Mouse (Mus musculus) MEL (cell line): ENCODE data around the gene Adamts4. TPM values are rescaled to one million over a fixed set of nuclear protein-coding genes. Genes with fewer than 3 reads are reported as not detected.

Experiments used
- DNase-seq: peaks from one replicate; pipeline ENCODE4 v3.0.0; 2011; ENCODE audit warnings: low read depth, low spot score
- H3K27ac ChIP-seq: 2 replicates; pipeline ENCODE4 v1.5.1; 2012; ENCODE audit warnings: low read depth, mild to moderate bottlenecking, control low read depth, low read length, moderate library complexity; ENCODE audit not compliant: control insufficient read depth
- H3K27me3 ChIP-seq, 2 experiments: fragments of 150-350 bp in 1 of 2; sonication (generic) in 1 of 2; 2 replicates each; pipeline ENCODE4 v1.6.1; 2012; ENCODE audit warnings: low read length in 2 of 2, mild to moderate bottlenecking in 2 of 2, improper control_type of control experiment in 1 of 2, moderate library complexity in 1 of 2; ENCODE audit not compliant: insufficient read depth in 2 of 2, control insufficient read depth in 1 of 2
- H3K36me3 ChIP-seq, 2 experiments: 2 replicates each; pipeline ENCODE4 v1.6.1; 2012 to 2014; ENCODE audit warnings: low read length in 2 of 2, improper control_type of control experiment in 1 of 2, inconsistent platforms in 1 of 2, mild to moderate bottlenecking in 1 of 2; ENCODE audit not compliant: insufficient read depth in 2 of 2, control insufficient read depth in 1 of 2
- H3K4me1 ChIP-seq, 2 experiments: fragments of 150-350 bp in 1 of 2; sonication (generic) in 1 of 2; 2 replicates each; pipeline ENCODE4 v1.6.1; 2012; ENCODE audit warnings: low read length in 2 of 2, improper control_type of control experiment in 1 of 2, mild to moderate bottlenecking in 1 of 2; ENCODE audit not compliant: insufficient read depth in 2 of 2, control insufficient read depth in 1 of 2
- H3K4me3 ChIP-seq, 2 experiments: fragments of 150-350 bp in 1 of 2; sonication (generic) in 1 of 2; 2 replicates each; pipeline ENCODE4 v1.5.1; 2012; ENCODE audit warnings: low read depth in 2 of 2, low read length in 2 of 2, mild to moderate bottlenecking in 2 of 2, moderate library complexity in 2 of 2, control low read depth in 1 of 2, improper control_type of control experiment in 1 of 2; ENCODE audit not compliant: control insufficient read depth in 1 of 2, insufficient read depth in 1 of 2
- H3K79me2 ChIP-seq: 2 replicates; pipeline ENCODE4 v1.6.1; 2012; ENCODE audit warnings: mild to moderate bottlenecking, low read length, moderate library complexity; ENCODE audit not compliant: control insufficient read depth, poor library complexity, insufficient read depth
- H3K9ac ChIP-seq: 2 replicates; pipeline ENCODE4 v1.6.1; 2012; ENCODE audit warnings: low read depth, mild to moderate bottlenecking, control low read depth, low read length, moderate library complexity; ENCODE audit not compliant: control insufficient read depth, poor library complexity, severe bottlenecking
- H3K9me3 ChIP-seq: fragments of 150-350 bp; sonication (generic); replicated peaks from 2 replicates; pipeline ENCODE4 v1.6.1; 2012; ENCODE audit warnings: mild to moderate bottlenecking, low read length, improper control_type of control experiment, moderate library complexity; ENCODE audit not compliant: insufficient read depth
- CHD2 ChIP-seq: IDR thresholded peaks from 2 replicates; pipeline ENCODE4 v1.6.1; 2011; ENCODE audit warnings: low read length, improper control_type of control experiment
- ETS1 ChIP-seq: IDR thresholded peaks from 2 replicates; pipeline ENCODE4 v1.6.1; 2012; ENCODE audit warnings: low read depth, mild to moderate bottlenecking, inconsistent platforms, low read length, improper control_type of control experiment, moderate library complexity
- GABPA ChIP-seq: IDR thresholded peaks from 2 replicates; pipeline ENCODE4 v1.6.1; 2012; ENCODE audit warnings: low read depth, mild to moderate bottlenecking, inconsistent platforms, low read length, improper control_type of control experiment, moderate library complexity
- HCFC1 ChIP-seq: IDR thresholded peaks from 2 replicates; pipeline ENCODE4 v1.6.1; 2012; ENCODE audit warnings: low read depth, mild to moderate bottlenecking, inconsistent platforms, low read length, improper control_type of control experiment, moderate library complexity
- KAT2A ChIP-seq: conservative IDR thresholded peaks from 2 replicates; pipeline ENCODE4 v1.6.1; 2012; ENCODE audit warnings: low read depth, low read length, improper control_type of control experiment, inconsistent platforms
- MAFK ChIP-seq: IDR thresholded peaks from 2 replicates; pipeline ENCODE4 v1.6.1; 2011; ENCODE audit warnings: low read depth, mild to moderate bottlenecking, low read length, improper control_type of control experiment, borderline replicate concordance
- MYB ChIP-seq: IDR thresholded peaks from 2 replicates; pipeline ENCODE4 v1.6.1; 2011; ENCODE audit warnings: mild to moderate bottlenecking, low read depth, low read length, improper control_type of control experiment
- NELFE ChIP-seq: IDR thresholded peaks from 2 replicates; pipeline ENCODE4 v1.6.1; 2011; ENCODE audit warnings: low read depth, low read length, improper control_type of control experiment
- POLR2A ChIP-seq, 2 experiments: IDR thresholded peaks; 2 replicates each; pipeline ENCODE4 v1.6.1; 2011 to 2012; ENCODE audit warnings: low read length in 2 of 2, mild to moderate bottlenecking in 2 of 2, control low read depth in 1 of 2, improper control_type of control experiment in 1 of 2, low read depth in 1 of 2, moderate library complexity in 1 of 2; ENCODE audit not compliant: control insufficient read depth in 1 of 2, insufficient read depth in 1 of 2, poor library complexity in 1 of 2
- POLR2AphosphoS2 ChIP-seq: IDR thresholded peaks from 2 replicates; pipeline ENCODE4 v1.6.1; 2011; ENCODE audit warnings: low read length, improper control_type of control experiment
- RCOR1 ChIP-seq: IDR thresholded peaks from 2 replicates; pipeline ENCODE4 v1.6.1; 2012; ENCODE audit warnings: low read depth, mild to moderate bottlenecking, inconsistent platforms, low read length, improper control_type of control experiment
- SMC3 ChIP-seq: IDR thresholded peaks from 2 replicates; pipeline ENCODE4 v1.6.1; 2011; ENCODE audit warnings: low read depth, low read length, improper control_type of control experiment
- TBP ChIP-seq: IDR thresholded peaks from 2 replicates; pipeline ENCODE4 v1.8.0; 2011; ENCODE audit warnings: low read depth, low read length, improper control_type of control experiment
- UBTF ChIP-seq: IDR thresholded peaks from 2 replicates; pipeline ENCODE4 v1.6.1; 2012; ENCODE audit warnings: low read depth, mild to moderate bottlenecking, inconsistent platforms, low read length, improper control_type of control experiment, moderate library complexity, borderline replicate concordance; ENCODE audit not compliant: insufficient read depth
- USF1 ChIP-seq: IDR thresholded peaks from 2 replicates; pipeline ENCODE4 v1.6.1; 2014; ENCODE audit warnings: low read depth, mild to moderate bottlenecking, inconsistent platforms, low read length, improper control_type of control experiment, moderate library complexity
- ZMIZ1 ChIP-seq: IDR thresholded peaks from 2 replicates; pipeline ENCODE4 v1.6.1; 2012; ENCODE audit warnings: low read depth, mild to moderate bottlenecking, inconsistent platforms, low read length, improper control_type of control experiment, moderate library complexity
- polyA plus RNA-seq, 2 experiments: library from polyadenylated mRNA; stranded (reverse) in 1 of 2; unstranded in 1 of 2; fragments of >175 nt in 1 of 2; fragments of >200 nt in 1 of 2; gene quantifications; 2 replicates each; pipeline versions ENCODE4 v1.2.1 to v1.2.4; 2012; ENCODE audit warnings: low replicate concordance in 2 of 2, low read depth in 1 of 2; ENCODE audit not compliant: insufficient read length in 2 of 2, insufficient read depth in 1 of 2, missing spikeins in 1 of 2
- total RNA-seq: library from RNA; depleted of rRNA; stranded (reverse); fragments of 300-350 nt; gene quantifications from 2 replicates; pipeline ENCODE4 v1.2.3, GENCODE M21; 2012

Gene Adamts4
- total and polyA plus RNA-seq, 3 experiments: 0.03 TPM; not detected in 2

GRCm38 (mm10) chr1:171295063-171295402, 44.8 kb downstream of the Adamts4 start:
- H3K27ac ChIP-seq: peak overlapping the region; percentile 99

DNA sequence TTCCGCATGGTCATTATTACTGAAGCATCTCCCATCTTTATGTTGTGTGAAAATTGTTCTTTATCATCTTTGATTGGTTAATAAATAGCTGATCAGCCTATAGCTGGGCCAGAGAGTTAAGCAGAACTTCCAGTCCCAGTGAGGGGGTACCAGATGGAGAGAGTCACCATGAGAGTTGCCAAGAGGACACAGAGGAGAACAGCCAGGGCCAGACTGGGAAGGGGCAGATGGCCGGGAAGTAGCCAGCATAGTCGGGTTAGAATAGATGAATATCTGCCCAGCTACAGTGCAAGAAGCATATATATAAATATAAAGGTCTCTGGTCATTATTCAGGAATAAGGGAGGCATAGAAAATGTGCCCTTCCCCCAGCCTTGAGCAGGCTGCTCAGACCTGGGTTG, 48.0 kb downstream of the Adamts4 start:
- peaks cover 0 to 8% of the 10 kb centered on the region in 2 experiments; a peak in 2 of 4 replicates for H3K4me1 ChIP-seq
- peaks cover 0 to 9% of the 10 kb centered on the region in 2 experiments; a peak in 2 of 4 replicates for H3K36me3 ChIP-seq
- H3K9me3 ChIP-seq: no peaks in the 10 kb centered on the region
- H3K79me2 ChIP-seq: peaks cover 8% of the 10 kb centered on the region
- H3K27ac ChIP-seq: no peak overlapping the region
- no peak overlapping the region for H3K4me3 ChIP-seq
- no peak for DNase-seq
- no peak for TF ChIP-seq GABPA
- TF ChIP-seq NELFE: no peak
- no peak for TF ChIP-seq MYB
- no peak for TF ChIP-seq POLR2AphosphoS2
- no peak for TF ChIP-seq MAFK
- TF ChIP-seq USF1: no peak
- no peak for TF ChIP-seq CHD2
- TF ChIP-seq HCFC1: no peak
- no peak for TF ChIP-seq UBTF
- TF ChIP-seq ZMIZ1: no peak
- TF ChIP-seq KAT2A: no peak
- TF ChIP-seq RCOR1: no peak
- TF ChIP-seq, all 39 proteins: peak for 0
- Histone ChIP-seq H3K9ac (no peak overlapping the region), H3K27me3 (peaks cover 0 to 4% of the 10 kb centered on the region in 2 experiments; a peak in 3 of 4 replicates)

More at GRCm38 (mm10) chr1:171295063-171295402, 44.8 kb downstream of the Adamts4 start:
- TF ChIP-seq SMC3 (no peak), POLR2A (IDR thresholded peaks at IDR 0.05; ENCODE audit: control insufficient read depth in 1 of 2, insufficient read depth in 1 of 2, low read depth in 1 of 2, low read length in 2 of 2, poor library complexity in 1 of 2) (no peak; a peak in 1 of 4 replicates), TBP (peak; percentile 52; the same call in 1 of the 2 replicates), ETS1 (no peak), POLR2AphosphoS2 (0 out of 2 replicates have a peak, but pooled peaks have one; percentile 58), NELFE (peak; percentile 53)
- no peak for DNase-seq
- Histone ChIP-seq H3K9me3 (no peaks in the 10 kb centered on the region), H3K36me3 (peaks cover 0 to 14% of the 10 kb centered on the region in 2 experiments; a peak in 2 of 4 replicates), H3K27me3 (no peaks in the 10 kb centered on the region; a peak in 1 of 4 replicates), H3K4me1 (peaks cover 0 to 9% of the 10 kb centered on the region in 2 experiments; a peak in 3 of 4 replicates), H3K9ac (peak overlapping the region; percentile 99), H3K79me2 (peaks cover 14% of the 10 kb centered on the region), H3K4me3 (peak overlapping the region; percentile 83 to 100)
